Mouse (Mus musculus) stomach, embryonic 14.5 days (tissue): ENCODE results near the gene Srm. TPM values are rescaled to one million over a fixed set of nuclear protein-coding genes. Genes with fewer than 3 reads are reported as not detected.

Source experiments
- polyA plus RNA-seq: library from polyadenylated mRNA; unstranded; fragments of >200 nt; fragmentation: Nextera tagmentation; extraction: Ambion mirVana; gene quantifications from 2 replicates; pipeline ENCODE4 v1.2.1, GENCODE M21; 2014

Srm gene
- polyA plus RNA-seq, 1 experiment from 2014 or later: 197 TPM

Other genes starting within 250 kb of the Srm start
- 16.9 and 17.1 TPM in 2 replicates for gene Ubiad1, start 146.7 kb upstream of the Srm start, polyA plus RNA-seq
- 22.8 and 24.4 TPM in 2 replicates for gene Mtor, start 142.9 kb upstream of the Srm start, polyA plus RNA-seq
- gene Angptl7, start 91.0 kb upstream of the Srm start, polyA plus RNA-seq: 4.2 and 4.6 TPM in 2 replicates
- 86.6 and 93.1 TPM in 2 replicates for gene Exosc10, start 33.1 kb upstream of the Srm start, polyA plus RNA-seq
- gene Masp2, start 11.1 kb downstream of the Srm start, polyA plus RNA-seq: 0.67 TPM in 1 of 2 replicates, not detected in the other
- gene Tardbp, start 35.5 kb downstream of the Srm start, polyA plus RNA-seq: 154 and 159 TPM in 2 replicates
- not detected in 2 replicates for gene Gm572, start 51.8 kb downstream of the Srm start, polyA plus RNA-seq
- gene Casz1, start 212.9 kb downstream of the Srm start, polyA plus RNA-seq: 10.3 and 11.2 TPM in 2 replicates